Mouse (Mus musculus): ENCODE results near the gene Hsd17b3. TPM values are rescaled to one million over a fixed set of nuclear protein-coding genes. Genes with fewer than 3 reads are reported as not detected.

The Hsd17b3 gene
- not detected for polyA plus RNA-seq (2017; shearing (Covaris generic))

DNA sequence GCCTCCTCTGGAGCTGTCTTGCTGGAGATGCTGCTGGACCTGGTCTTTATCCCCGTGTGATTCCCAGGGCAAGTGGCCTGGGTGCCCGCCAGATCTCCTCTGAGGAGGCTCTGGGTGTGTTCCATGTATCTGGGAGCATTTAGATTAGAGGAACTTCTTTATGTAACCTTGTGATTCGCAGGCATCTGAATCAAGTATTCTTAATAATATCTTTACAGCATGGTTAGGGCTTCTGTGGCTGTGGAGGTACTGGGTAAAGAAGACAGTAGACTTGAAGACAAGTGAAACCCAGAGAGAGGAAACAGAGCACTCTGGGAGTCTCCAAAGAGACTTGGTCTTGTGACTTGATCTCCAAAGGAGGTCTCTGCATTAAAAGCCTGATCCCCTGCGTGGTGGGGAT, at the start of gene Hsd17b3:
TSS of gene Hsd17b3 (minus strand) at position 101 of the 400 bp plus-strand sequence.

DNA sequence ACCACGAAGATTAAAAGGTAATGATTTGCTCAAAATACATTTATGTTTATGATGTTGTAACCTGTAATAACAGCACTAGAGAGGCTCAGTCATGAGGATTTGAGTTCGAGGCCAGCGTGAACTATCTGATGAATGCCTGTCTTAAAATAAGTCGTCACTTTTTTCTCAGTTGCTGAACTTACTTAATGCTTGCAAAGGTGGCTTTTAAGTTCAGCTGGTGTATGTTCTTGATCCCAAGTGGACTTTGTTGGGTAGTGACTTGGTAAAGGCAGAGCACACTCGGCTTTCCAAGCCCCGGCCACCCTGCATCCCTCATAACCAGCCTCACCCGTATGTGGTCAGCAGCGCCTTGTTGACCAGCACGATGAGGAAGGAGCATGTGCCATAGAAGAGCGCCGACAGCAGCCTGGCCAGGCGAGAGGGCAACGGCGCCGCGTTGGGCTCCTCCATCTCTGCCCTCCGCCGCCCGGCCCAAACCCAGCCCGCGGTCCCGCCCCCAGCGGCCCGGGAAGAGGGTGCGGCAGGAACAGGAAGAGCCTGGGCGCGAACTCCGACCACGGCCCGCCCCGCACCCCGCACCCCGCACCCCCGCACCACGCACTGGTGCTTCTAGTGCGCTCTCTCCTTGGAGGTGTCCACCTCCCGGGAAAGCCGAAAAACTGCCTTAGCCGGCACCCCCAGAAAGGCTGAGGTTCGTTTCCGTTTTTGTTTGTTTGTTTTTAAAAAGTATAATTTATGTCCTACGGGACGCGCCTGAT, 40.0 kb upstream of the Hsd17b3 start, which contains the start of gene Slc35d2:
TSS of gene Slc35d2 (minus strand) at position 511 of the 758 bp plus-strand sequence.

Other genes starting within 250 kb of the Hsd17b3 start
- gene Slc35d2, start 40.1 kb upstream of the Hsd17b3 start, polyA plus RNA-seq (2017; shearing (Covaris generic)) = 31.4 TPM
- 8.0 TPM for gene Zfp367, start 64.0 kb upstream of the Hsd17b3 start, polyA plus RNA-seq (2017; shearing (Covaris generic))
- 1.7 TPM for gene Habp4, start 72.6 kb upstream of the Hsd17b3 start, polyA plus RNA-seq (2017; shearing (Covaris generic))
- gene Cdc14b, start 186.1 kb upstream of the Hsd17b3 start, polyA plus RNA-seq (2017; shearing (Covaris generic)) = 8.5 TPM
- 9.1 TPM for gene Aaed1, start 223.5 kb upstream of the Hsd17b3 start, polyA plus RNA-seq (2017; shearing (Covaris generic))